Mouse (Mus musculus): ENCODE data around the gene Tfpt.
A peak's percentile ranks its signal among the peaks of the same experiment; 100 is the strongest.
"Not testable (repeated sequence)": the region's sequence is repeated elsewhere in the genome, so short reads cannot be mapped to it uniquely, and the experiment has no call there.

Tfpt gene

DNA sequence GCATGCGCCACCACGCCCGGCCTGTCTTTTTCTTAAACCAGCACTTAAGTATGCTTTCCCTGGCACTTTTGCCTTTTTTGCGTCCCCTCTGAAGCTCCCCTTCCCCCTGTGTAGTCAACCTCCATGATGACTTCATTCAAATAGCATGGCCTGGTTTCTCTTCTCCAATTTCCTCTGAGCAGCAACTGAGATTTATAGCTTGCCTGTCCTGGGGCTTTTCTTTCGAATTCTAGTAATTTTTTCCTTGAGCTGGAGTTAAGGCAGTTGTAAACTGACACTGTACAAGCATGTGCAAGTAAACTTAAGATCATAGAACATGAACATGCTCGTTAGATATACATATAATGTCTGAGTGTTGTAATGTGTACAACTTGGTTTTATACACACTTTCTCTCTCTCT is 22.3 kb downstream of the Tfpt start:
- DNase-seq (ENCODE audit: low read depth, low spot score), result no peak
- Histone ChIP-seq H3K36me3 (ENCODE audit: control insufficient read depth, insufficient read depth, low read length, poor library complexity, severe bottlenecking) (no peaks in the 10 kb centered on the region), H3K27me3 (ENCODE audit: control insufficient read depth, insufficient read depth, low read length, poor library complexity, severe bottlenecking) (peaks cover 1% of the 10 kb centered on the region; the same call in 1 of the 2 replicates)

DNA sequence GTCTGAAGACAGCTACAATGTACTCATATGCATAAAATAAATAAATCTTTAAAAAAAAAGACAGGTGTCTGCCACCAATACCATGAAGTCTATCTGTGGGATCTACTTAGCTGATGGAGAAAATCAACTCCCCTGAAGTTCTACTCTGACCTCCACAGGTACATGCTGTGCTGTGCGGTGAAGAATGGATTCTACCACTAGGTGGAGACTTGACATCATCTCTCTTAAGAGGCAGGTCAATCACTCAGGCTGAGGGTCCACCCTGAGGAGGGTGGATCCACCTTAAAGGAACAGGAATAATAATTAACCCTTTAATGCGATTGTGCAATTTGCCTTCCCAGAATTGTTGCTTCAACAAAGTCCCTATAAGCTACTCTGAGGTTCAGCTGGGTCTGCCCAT is 22.9 kb downstream of the Tfpt start:
- DNase-seq (ENCODE audit: low read depth, low spot score), result peak; percentile 70
- peaks cover 1% of the 10 kb centered on the region; the same call in 1 of the 2 replicates for H3K27me3 ChIP-seq (ENCODE audit: control insufficient read depth, insufficient read depth, low read length, poor library complexity, severe bottlenecking)
- H3K36me3 ChIP-seq (ENCODE audit: control insufficient read depth, insufficient read depth, low read length, poor library complexity, severe bottlenecking), result no peaks in the 10 kb centered on the region

DNA sequence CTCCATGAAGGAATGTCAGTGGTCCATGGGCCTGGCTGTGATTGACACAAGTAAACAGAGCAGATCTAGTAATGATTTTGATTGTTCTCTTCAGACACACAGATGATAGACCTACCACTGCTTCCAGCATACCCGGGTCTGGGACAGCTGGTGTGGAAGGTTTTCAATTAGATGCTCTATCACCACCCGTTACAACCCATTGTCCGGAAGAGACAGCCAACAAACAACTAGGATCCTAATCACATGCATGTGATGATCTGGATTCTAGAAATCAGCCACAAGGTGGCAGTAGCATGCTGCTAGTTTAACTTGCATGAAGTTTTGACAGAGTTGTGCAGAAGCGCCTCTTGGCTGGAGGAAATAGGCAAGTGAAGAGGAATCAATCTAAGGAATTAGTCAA is 28.6 kb downstream of the Tfpt start:
- H3K27me3 ChIP-seq (ENCODE audit: control insufficient read depth, insufficient read depth, low read length, poor library complexity, severe bottlenecking), result peaks cover under 1% of the 10 kb centered on the region; the same call in 1 of the 2 replicates
- peak; percentile 86 for DNase-seq (ENCODE audit: low read depth, low spot score)
- H3K36me3 ChIP-seq (ENCODE audit: control insufficient read depth, insufficient read depth, low read length, poor library complexity, severe bottlenecking), result no peaks in the 10 kb centered on the region

DNA sequence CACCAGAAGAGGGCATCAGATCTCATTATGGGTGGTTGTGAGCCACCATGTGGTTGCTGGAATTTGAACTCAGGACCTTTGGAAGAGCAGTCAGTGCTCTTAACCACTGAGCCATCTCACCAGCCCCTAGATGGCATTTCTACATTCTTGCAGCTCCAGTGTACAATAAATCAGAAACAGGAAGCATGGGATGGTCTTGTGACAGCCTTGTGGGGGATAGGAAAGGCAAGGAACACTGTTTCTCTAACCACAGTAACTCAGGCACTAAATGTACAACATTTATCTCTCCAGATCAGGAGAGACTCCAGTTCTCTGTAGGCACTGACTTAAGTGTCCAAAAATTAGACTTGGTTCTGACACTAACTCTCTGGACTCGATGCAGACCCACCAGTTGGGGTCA is 32.0 kb downstream of the Tfpt start:
- DNase-seq (ENCODE audit: low read depth, low spot score); H3K27me3 ChIP-seq (ENCODE audit: control insufficient read depth, insufficient read depth, low read length, poor library complexity, severe bottlenecking); H3K36me3 ChIP-seq (ENCODE audit: control insufficient read depth, insufficient read depth, low read length, poor library complexity, severe bottlenecking): not testable (repeated sequence)

DNA sequence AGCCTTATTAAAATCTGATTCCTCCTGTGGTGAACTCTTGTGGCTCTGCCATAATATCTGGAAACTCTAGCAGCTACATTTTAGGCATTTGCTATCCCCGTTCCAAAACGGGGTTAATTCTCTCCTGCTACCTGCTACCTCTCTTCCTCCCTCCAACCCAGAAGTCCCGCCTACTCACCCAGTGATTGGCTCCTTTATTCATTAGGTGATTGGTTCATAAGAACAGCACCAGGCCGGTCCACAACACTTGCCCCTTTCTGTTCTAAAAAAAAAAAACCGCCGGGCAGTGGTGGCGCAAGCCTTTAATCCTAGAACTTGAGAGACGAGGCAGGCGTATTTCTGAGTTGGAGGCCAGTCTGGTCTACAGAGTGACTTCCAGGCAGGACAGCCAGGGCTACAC is 34.6 kb downstream of the Tfpt start:
- DNase-seq (ENCODE audit: low read depth, low spot score), result peak; percentile 62
- no peaks in the 10 kb centered on the region for H3K36me3 ChIP-seq (ENCODE audit: control insufficient read depth, insufficient read depth, low read length, poor library complexity, severe bottlenecking)
- H3K27me3 ChIP-seq (ENCODE audit: control insufficient read depth, insufficient read depth, low read length, poor library complexity, severe bottlenecking), result no peaks in the 10 kb centered on the region

DNA sequence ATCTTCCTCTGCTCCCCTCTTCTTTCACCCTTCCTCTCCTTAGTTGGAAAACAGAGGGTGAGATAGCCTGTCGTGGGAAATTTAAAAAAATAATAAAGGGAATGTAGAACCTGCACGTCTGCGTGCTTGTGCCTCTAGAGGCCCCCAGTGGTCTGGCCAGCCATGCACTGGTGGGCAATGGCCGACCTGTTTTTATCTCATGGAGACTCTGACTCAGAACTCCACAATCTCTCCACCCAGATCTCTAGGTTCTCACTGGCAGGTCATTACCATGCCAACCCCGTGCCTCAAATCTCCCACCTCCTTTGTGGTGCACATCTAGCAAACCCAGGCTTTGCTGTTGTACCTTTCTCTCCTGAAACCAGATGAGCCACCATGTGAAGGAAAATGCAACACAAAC is 35.0 kb downstream of the Tfpt start:
- H3K36me3 ChIP-seq (ENCODE audit: control insufficient read depth, insufficient read depth, low read length, poor library complexity, severe bottlenecking), result no peaks in the 10 kb centered on the region
- no peaks in the 10 kb centered on the region for H3K27me3 ChIP-seq (ENCODE audit: control insufficient read depth, insufficient read depth, low read length, poor library complexity, severe bottlenecking)
- peak; percentile 19 for DNase-seq (ENCODE audit: low read depth, low spot score)

DNA sequence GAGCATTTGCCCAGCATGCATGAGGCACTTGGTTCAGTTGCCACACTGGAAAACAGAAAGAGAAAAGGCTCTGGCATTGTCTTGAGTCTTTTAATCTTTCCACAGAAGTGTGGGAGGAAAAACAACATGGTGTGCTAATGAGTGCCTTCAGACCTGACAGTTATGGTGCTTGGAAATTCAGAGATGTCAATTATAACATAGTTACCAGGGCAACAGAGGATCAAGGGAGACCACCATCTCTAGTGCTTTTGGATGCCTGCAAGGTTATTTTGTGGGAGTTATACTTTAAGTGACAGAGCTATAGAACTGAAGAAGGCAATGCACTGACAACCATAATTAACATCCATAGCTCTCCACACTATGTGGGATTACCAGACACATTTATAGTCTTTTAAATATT is 35.9 kb downstream of the Tfpt start:
- no peak for DNase-seq (ENCODE audit: low read depth, low spot score)
- Histone ChIP-seq H3K36me3 (ENCODE audit: control insufficient read depth, insufficient read depth, low read length, poor library complexity, severe bottlenecking) (no peaks in the 10 kb centered on the region), H3K27me3 (ENCODE audit: control insufficient read depth, insufficient read depth, low read length, poor library complexity, severe bottlenecking) (no peaks in the 10 kb centered on the region)

DNA sequence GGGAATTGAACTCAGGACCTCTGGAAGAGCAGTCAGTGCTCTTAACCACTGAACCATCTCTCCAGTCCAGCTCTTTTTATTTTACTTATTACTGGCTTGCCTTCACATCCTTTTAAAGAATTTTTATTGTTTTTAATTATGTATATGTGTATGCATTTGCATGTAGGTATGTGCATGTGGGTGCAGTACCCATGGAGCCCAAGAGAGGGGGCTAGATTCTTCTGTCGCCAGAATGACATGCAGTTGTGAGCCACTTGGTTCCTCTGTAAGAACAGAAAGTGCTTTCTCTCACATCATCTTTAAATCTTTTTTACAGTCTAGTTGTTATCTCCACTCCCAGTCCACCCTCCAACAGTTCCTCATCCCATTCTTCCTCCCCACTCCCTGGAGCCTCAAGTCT is 38.2 kb downstream of the Tfpt start:
- Histone ChIP-seq H3K27me3 (ENCODE audit: control insufficient read depth, insufficient read depth, low read length, poor library complexity, severe bottlenecking) (no peaks in the 10 kb centered on the region), H3K36me3 (ENCODE audit: control insufficient read depth, insufficient read depth, low read length, poor library complexity, severe bottlenecking) (no peaks in the 10 kb centered on the region)
- no peak for DNase-seq (ENCODE audit: low read depth, low spot score)

DNA sequence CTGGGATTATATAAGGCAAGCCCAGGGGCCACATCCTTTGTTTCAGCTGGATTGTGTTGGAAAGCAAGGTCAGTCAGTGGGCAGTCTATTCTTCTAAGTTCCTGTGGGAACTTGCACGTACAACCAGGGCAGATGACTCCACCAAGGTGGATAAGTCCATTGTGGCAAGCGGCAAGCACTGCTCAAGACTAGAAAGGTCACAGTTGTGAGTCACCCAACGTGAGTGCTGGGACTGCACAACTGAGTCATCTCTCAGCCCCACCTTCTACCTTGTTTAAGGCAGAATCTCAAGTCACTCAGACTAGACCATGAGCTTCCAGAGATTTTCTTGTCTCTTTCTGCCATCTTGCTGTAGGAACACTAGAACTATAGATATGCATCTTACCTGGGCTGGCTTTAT is 39.2 kb downstream of the Tfpt start:
- no peaks in the 10 kb centered on the region for H3K27me3 ChIP-seq (ENCODE audit: control insufficient read depth, insufficient read depth, low read length, poor library complexity, severe bottlenecking)
- no peak for DNase-seq (ENCODE audit: low read depth, low spot score)
- no peaks in the 10 kb centered on the region for H3K36me3 ChIP-seq (ENCODE audit: control insufficient read depth, insufficient read depth, low read length, poor library complexity, severe bottlenecking)

DNA sequence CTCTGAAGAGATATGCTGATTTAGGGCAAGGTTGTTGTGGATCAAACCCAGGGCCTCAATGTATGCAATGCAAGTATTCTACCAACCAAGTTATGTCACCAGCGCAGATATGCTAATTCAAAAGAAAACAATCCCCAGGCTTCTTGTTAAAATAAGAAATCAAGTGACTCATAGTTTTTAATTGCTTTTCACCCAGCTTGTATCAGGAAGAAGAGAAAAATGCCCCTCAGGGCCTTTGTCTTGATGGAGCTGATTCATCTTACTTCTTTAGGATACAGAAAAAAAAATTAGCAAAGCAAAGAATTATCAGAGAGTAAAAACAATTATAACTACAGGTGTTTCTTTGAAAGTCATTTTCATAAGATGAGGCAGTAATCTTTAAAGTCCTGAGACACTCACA is 42.4 kb downstream of the Tfpt start:
- Histone ChIP-seq H3K36me3 (ENCODE audit: control insufficient read depth, insufficient read depth, low read length, poor library complexity, severe bottlenecking) (no peaks in the 10 kb centered on the region), H3K27me3 (ENCODE audit: control insufficient read depth, insufficient read depth, low read length, poor library complexity, severe bottlenecking) (no peaks in the 10 kb centered on the region)
- no peak for DNase-seq (ENCODE audit: low read depth, low spot score)

DNA sequence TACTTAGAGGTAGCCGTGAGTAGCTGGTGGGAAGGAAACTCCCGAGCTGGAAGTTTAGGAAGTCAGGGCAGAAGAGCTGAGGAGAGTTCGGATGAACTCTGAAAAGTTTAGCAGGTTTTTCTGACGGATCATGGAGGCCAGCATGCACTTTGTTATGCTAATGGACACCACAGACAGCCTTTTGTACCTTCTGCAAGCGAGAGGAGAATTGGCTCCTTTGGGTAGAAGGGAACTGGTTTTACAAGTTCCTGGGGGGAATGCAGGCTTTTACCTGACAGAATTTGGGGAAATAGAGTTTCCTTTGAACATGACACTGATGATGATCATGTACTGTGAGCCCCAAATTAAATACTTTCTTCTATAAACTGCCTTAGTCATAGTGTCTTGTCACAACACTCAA is 43.5 kb downstream of the Tfpt start:
- Histone ChIP-seq H3K36me3 (ENCODE audit: control insufficient read depth, insufficient read depth, low read length, poor library complexity, severe bottlenecking) (no peaks in the 10 kb centered on the region), H3K27me3 (ENCODE audit: control insufficient read depth, insufficient read depth, low read length, poor library complexity, severe bottlenecking) (no peaks in the 10 kb centered on the region)
- DNase-seq (ENCODE audit: low read depth, low spot score), result no peak

DNA sequence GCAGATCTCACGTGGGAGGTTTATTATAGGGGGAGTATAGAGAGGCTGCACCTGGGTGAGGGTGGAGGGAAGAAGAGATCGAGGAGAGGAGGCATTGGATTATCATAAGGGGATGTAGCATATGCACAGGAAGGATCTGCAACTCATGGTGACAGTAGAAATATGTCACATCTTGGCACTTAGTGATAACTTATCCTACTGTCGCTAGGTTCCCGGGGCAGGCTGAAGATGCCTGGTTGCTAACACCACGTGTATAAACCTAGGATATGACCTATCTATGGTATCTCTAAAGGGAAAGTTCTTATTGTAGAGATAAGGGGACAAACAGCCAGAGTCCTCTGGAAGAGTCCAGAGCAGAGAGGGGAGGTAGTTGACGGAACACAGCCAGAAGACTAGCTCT is 44.0 kb downstream of the Tfpt start:
- no peaks in the 10 kb centered on the region for H3K36me3 ChIP-seq (ENCODE audit: control insufficient read depth, insufficient read depth, low read length, poor library complexity, severe bottlenecking)
- no peaks in the 10 kb centered on the region for H3K27me3 ChIP-seq (ENCODE audit: control insufficient read depth, insufficient read depth, low read length, poor library complexity, severe bottlenecking)
- no peak for DNase-seq (ENCODE audit: low read depth, low spot score)

DNA sequence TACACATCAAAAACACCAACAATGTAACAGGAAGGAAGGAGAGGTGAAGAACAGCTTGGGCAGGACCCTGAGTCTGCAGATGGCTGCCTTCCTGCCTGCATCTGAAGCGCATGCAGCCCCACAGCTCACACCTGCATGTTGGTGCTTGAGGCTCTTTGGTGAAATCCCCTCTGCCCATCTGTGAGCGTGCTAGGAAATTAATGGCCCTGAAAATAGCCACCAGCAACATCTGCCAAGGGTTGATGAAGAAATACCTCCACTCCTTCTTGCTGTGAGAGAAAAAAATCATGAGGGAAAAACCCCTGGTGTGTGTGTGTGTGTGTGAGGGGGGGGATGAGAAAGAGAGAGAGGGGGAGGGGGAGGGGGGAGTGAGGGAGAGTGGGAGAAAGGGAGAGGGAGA is 49.7 kb downstream of the Tfpt start:
- DNase-seq (ENCODE audit: low read depth, low spot score), result no peak
- H3K27me3 ChIP-seq (ENCODE audit: control insufficient read depth, insufficient read depth, low read length, poor library complexity, severe bottlenecking), result no peaks in the 10 kb centered on the region
- no peaks in the 10 kb centered on the region for H3K36me3 ChIP-seq (ENCODE audit: control insufficient read depth, insufficient read depth, low read length, poor library complexity, severe bottlenecking)

DNA sequence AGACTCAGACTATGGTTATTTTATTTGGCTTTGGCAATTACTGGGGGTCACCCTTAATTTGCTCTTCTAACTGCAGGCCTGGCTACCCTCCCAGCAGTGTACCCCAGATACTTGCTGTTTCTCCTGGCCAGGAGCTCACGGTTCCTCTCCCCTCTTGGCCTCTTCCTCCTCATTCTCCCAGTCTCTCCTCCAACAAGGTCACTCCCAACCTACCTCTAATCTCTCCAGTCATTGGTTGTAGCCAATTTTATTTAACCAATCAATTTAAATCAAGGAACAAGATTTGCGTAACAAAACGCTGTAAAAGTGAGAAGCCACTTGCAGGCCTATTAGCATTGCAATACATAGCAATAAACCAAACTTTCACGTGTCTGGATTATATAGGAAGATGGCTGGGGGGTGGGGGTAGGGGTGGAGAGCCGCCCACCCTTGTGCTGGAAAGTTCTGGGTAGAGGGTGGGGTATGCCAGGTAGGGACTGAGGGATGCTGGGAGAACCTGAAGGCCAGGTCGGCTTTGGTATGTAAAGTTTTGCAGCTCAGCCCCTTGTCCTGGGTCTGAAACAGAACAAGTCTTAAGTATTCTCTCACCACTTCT is 50.7 kb downstream of the Tfpt start:
- no peak for DNase-seq (ENCODE audit: low read depth, low spot score)
- no peaks in the 10 kb centered on the region for H3K27me3 ChIP-seq (ENCODE audit: control insufficient read depth, insufficient read depth, low read length, poor library complexity, severe bottlenecking)
- no peaks in the 10 kb centered on the region for H3K36me3 ChIP-seq (ENCODE audit: control insufficient read depth, insufficient read depth, low read length, poor library complexity, severe bottlenecking)

DNA sequence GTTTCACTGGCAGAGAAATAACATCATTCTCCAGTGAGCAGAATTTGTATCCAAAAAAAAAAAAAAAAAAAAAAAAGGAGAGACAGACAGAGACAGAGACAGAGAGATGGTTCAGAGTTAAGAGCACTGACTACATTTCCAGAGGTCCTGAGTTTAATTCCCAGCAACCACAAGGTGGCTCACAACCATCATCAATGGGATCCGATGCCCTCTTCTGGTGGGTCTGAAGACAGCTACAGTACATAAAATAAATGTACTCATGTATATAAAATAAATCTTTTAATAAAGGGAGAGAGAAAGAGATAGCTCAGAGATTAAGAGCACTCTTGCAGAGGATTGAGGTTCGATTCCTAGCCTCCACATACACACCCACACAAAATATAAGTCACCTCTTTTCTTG is 51.5 kb downstream of the Tfpt start:
- Histone ChIP-seq H3K27me3 (ENCODE audit: control insufficient read depth, insufficient read depth, low read length, poor library complexity, severe bottlenecking) (no peaks in the 10 kb centered on the region), H3K36me3 (ENCODE audit: control insufficient read depth, insufficient read depth, low read length, poor library complexity, severe bottlenecking) (no peaks in the 10 kb centered on the region)
- DNase-seq (ENCODE audit: low read depth, low spot score), result no peak

DNA sequence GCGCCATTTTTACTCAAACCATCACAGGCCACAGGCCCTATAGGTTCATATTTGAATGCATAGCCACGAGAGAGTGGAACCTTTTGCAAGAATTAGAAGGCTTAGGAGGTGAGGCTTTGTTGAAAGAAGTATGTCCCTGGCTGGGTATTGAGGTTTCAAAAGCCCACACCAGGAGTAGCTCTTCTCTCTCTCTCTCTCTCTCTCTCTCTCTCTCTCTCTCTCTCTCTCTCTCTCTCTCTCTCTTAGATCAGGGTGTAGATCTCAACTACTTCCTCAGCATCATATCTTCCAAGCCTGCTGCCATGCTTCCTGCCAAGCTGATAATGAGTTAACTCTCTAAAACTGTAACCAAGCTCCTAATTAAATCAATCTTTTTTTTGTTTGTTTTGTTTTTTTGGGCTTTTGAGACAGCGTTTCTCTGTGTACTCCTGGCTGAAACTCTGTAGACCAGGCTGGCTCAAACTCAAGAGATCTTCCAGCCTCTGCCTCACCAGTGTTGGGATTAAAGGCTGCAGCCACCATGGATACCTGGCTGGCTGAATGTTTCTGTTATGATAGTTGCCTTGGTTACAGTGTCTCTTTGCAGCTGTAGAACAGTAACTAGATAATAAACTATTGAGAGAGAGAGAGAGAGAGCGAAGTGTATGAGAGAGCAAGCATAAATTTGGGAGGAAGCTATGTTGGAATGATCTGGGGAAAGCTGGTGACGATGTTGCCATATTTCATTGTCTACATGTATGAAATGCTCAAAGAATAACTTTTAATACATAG is 53.2 kb downstream of the Tfpt start:
- no peaks in the 10 kb centered on the region for H3K27me3 ChIP-seq (ENCODE audit: control insufficient read depth, insufficient read depth, low read length, poor library complexity, severe bottlenecking)
- no peak for DNase-seq (ENCODE audit: low read depth, low spot score)
- no peaks in the 10 kb centered on the region for H3K36me3 ChIP-seq (ENCODE audit: control insufficient read depth, insufficient read depth, low read length, poor library complexity, severe bottlenecking)
